Mouse (Mus musculus) testis, postnatal 14 days (tissue): Measurements from ENCODE around the gene Tfeb.
A peak's percentile ranks its signal among the peaks of the same experiment; 100 is the strongest.

ENCODE experiments used
- DNase-seq: peaks from one replicate; pipeline ENCODE4 v3.0.0; 2021; ENCODE audit warnings: low spot score

The Tfeb gene

DNA sequence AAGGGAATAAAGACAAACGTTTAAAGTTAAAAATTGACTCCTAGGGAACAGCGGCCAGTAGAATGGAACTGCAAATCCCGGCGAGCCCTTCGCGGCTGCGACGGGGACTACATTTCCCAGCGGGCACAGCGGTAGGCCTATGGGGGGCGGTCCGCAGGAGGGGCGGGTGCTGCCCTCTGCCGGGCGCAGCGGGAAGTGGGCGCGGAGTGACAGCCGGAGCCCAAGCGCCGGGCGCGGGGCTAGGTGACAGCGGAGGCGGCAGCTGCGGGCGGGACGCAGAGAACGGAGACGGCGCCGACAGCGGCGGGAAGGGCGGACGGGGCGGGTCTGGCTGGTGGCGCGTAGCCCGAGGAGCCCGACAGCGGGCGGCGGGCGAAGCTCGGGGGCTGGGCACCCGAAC lies at the start of gene Tfeb:
Gene Tfeb, plus strand, starts transcription at position 175 of the 400 bp plus-strand sequence.
- DNase-seq = peak; percentile 93

DNA sequence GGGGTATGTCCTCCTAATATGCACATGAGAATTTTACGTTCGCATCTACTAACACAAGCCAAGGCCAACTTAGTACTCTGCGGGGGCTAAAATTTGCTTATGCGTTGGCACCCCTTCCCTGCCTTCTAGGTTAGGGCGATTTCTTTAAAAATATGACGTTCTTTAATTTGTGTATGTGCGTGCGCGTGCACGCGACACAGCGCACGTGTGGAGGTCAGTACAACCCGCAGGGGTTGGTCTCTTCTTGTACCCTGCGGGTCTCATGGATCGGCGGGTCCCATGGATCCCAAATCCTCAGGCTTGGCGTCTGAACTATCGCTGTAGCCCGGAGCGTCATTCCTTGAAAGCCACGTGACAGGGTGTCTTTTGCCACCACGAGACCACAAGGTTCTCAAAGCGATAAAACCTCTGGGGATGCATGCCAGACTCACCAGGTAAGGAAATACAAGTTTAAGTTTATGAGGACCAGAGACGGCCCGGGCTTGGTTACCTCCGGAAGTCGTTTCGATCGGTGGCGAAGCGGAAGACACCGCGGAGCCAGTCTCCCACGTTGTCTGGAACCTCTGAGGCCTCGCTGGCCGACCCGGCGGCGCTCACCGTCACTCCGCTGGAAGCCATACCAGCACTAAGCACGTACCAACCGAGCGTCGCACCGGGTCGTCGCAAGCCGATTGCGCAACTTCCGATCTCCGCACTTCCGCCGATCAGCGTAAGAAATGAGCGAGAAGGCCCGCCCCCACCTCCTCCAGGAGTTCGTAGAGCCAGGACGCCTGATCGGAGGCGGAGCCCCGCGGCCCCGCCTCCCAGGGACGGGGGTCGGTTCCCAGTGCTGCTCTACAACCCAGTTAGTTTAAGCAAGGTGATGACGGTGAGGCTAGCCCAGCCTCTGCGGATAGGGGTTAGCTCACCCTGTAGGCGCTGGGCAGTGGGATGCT lies 49.2 kb upstream of the Tfeb start:
- DNase-seq = peak; percentile 93

DNA sequence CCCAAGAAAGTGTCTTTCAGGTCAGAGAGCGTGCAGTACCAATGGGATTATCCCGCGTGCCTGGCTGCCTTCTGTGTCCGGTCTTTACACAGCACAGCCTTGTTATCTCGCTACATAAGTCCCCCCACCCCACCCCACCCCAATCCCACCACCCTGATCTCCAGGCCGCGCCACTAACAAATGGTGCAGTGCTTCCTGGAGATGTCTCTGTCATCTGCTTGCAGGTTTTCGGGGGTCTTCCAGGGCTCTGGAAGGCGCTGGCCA lies 48.6 kb upstream of the Tfeb start, which contains the start of gene Tomm6:
Gene Tomm6, minus strand, starts transcription at position 43 of the 264 bp plus-strand sequence.
- DNase-seq = no peak

DNA sequence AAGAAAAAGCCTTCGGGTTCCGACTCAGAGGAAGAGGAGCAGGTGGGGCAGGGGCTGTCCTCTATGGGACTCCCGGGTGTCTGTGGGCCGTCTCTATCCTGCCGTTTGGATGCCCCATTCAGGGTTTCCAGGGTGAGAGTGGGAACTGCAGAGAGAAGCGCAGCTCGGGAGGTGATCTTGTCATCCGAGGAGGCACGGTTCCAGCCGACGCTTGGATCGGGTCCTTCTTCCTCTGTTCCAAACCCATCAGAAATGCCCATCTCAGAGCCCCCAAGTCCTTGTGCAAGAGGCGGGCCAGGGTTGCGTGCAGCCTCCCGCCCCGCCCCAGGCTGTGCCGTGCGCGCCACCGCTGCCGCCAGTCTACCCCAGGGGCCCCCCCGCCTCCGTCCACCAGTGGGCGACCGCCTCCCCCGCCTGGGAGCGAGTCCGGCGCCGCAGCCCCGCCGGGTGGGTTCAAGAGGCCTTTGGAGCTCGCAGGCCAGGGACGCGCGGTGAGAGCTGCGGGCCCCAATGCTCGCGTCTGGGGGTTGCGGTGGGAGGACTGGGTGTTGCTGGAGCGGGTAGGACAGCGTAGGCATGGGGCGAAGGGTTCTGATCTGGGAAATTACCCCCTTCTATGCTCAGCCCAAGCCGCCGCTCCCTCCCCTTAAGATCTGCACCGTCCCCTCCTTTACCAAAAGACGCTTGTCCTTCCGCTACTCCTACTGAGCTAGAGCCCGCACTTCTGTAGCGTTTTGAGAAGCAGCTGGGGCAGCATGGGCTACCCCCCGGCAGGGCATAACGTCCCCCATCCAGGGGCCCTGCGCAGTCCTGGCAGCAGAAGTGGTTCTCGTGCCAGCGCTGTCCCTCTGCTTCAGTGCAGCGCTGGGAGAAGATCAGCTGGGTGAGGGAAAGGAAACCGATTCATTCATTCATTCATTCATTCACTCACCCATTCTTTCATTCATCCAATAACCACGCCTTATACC lies 47.9 kb upstream of the Tfeb start, which contains the start of gene Frs3:
Gene Frs3, plus strand, starts transcription at position 423 of the 968 bp plus-strand sequence.
- peak; percentile 54 for DNase-seq

DNA sequence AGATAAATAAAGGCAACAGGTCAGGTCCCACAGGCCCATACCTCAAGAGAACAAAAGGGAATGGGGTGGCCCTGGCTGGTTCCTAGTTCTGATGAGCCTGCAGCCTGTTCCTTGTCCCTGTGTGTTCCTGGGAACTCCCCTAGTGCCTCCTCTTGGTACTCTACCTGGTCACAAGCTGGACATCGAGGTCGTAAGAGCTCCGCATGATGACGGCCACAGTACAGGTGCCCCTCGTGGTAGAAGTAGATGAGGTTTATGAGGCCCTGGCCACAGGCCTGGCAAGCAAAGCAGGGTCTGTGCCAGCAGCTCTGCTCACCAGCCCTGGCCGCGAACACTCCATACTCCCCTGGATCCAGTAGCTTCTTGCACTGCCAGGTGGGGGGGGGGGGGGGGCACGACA lies 46.9 kb upstream of the Tfeb start:
- no peak for DNase-seq

DNA sequence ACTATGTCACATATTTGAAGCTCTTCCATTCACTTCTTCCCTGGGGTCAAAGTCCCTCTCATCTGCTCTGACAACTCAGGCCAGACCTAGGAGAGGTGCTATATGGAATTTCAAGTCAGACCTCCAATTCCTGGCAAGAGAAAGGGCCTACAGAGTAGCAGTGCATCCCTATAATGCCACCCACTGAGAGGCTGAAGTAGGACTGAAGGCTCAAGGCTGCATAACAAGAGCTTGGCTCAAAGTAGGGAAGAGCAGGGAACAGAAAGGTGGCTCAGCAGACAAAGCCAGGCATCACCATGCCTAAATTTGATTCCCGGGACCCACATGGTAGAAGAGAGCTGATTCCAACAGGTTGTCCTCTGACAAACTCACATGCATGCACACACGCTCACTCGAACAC lies 45.2 kb upstream of the Tfeb start:
- DNase-seq = no peak

DNA sequence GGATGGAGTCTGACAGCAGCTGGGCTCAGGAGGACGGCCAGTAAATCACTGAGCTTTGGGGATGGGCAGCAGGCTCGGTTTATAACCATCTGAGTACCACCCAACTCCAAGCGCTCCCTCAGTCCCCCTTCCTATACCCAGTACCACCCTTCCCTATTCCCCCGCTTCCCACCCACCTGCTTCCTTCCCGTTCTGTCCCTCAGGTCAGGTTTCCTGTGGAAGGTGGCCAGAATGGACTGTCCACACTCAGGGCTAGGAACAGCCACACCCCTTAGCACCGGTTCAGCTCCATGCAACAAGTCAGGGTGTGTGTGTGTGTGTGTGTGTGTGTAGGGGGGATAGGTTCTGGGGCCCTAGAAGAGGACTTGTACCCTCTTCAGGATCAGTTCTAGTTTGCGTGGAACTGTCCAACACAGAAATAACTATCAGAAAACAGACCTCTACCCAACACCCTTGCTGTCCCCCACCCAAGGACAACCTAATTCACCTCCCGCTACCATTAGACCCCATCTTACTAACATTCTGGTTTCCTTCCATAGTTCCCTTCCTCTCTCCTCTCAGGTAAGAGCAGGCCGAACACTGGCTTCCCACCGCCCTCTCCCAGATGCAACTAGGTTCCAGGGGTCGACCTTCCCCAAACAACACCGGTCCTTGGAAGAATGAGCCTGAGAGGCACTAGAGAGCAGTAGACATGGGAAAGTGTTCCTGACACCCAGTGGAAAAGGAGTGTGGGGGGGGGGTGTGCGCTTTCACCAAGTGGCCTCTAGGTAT lies 43.0 kb upstream of the Tfeb start:
- DNase-seq = no peak

DNA sequence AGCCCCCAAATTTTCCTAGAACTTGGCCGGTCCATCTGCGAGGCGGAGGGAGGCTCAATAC lies 42.6 kb upstream of the Tfeb start, which contains the start of gene Gm21981:
Gene Gm21981, minus strand, starts transcription at position 14 of the 61 bp plus-strand sequence.
- no peak for DNase-seq

DNA sequence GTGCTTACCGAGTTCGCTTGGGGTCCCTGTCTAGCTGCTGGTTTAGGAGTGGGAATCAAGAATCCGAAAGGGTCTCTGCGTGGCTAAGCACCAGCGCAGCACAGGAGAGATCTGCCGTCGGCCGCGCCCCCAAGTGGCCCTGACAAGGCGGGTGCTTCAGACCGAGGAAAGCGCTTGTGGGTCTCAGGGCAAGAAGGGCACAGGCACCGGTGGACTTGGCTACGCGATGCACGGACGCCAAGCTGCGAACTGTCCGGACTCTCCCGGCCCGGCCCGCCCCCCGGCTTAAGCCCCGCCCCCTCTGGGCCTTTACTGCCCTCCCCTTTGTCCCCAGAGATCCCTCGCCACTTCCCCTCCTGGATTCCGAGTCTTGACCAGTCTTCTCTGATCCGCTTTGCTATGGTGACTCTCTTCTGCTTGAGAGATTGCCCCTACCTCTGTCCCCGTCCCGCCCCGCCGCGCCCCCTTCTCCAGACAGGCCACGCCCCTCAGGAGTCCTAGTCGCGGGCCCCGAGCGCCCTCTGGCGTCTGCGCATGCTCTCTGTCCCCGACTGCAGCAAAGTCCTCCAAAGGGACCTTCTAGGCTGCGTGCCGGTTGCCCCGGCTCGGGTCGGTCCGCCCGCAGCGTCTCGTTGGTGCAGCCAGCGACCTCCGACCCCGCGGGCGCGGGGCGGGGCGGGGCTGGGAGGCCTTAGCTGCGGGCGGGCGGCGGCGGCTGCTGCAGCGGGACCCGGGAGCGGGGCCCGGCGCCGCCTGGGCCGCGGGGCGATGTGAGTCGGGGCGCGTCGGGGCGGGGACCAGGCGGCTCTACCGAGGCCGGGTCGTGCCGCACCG lies 42.1 kb upstream of the Tfeb start, which contains the start of gene Prickle4:
Gene Prickle4, minus strand, starts transcription at position 234 of the 834 bp plus-strand sequence.
- peak; percentile 97 for DNase-seq

DNA sequence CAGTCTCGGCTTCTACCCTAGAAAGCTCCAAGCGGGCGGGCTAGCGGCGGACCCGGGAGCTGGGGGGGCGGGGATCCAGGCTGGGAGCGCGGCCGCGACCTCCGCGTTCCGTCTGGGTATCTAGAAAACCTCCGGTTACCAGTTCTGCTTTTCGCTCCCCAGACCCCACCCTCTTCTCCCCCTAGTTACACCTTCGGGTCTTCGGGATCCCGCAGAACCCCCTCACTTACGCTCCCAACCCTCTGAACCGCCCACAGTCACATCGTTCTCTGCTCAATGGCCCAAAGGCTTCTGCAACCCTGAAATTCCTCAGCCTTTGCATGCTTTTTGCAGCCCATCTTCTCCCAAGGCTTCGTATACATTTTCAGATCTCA lies 41.5 kb upstream of the Tfeb start:
- no peak for DNase-seq

DNA sequence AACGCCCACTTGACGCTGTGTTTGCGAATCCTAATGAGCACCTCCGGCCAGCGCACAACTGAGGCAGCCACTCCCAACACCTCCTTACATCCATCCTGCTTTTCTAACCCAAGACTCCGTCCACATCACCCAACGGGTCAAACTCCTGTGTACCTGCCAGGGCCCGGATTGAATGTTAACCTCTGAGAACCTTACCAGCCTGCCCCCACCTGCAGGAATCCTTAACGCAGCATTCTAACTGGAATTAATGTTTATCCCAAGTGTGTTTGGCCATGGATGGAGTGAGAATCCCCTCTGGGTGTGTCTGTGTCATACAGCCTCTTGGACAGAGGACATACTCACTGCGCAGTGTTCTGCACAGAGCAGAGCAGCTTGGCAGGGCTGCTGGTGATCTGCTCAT lies 38.7 kb upstream of the Tfeb start:
- DNase-seq = no peak

DNA sequence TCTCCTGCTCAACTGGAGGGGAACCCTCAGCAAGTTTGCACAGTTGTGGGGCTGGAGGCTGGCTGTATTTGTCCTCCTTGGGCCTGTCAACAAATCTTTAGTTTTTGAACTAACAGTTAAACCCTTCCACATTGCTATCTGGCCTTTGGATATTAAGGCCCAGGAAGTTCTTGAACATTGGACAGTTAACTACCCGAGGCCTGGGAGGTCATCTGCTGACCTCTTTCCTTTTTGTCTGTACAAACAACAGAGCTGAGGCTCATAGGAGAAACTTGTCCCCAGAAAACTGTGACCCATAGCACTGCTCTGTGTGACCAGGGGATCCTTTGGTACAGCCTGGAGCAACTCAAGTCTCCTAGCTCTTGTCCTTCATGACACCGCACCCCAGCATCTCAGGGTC lies 37.8 kb upstream of the Tfeb start:
- no peak for DNase-seq

DNA sequence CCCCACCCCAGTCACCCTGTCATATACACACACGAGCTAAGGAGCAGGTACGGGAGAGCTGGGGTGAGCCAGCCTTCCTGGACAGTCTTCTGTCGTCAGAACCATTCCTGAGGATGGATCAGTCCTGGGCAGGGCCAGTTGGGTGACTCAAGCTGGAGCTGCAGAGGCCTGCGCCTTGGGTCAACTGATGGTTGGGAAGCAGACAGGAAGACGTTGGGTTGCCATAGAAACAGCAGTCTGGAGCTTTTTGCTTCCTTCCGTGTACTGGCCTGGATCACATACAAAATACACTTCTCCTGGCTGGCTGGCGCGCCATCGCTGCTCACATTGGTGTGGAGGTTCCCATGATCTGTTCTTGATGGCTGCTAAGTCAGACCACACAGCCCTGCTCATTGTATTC lies 35.0 kb upstream of the Tfeb start:
- DNase-seq = no peak

DNA sequence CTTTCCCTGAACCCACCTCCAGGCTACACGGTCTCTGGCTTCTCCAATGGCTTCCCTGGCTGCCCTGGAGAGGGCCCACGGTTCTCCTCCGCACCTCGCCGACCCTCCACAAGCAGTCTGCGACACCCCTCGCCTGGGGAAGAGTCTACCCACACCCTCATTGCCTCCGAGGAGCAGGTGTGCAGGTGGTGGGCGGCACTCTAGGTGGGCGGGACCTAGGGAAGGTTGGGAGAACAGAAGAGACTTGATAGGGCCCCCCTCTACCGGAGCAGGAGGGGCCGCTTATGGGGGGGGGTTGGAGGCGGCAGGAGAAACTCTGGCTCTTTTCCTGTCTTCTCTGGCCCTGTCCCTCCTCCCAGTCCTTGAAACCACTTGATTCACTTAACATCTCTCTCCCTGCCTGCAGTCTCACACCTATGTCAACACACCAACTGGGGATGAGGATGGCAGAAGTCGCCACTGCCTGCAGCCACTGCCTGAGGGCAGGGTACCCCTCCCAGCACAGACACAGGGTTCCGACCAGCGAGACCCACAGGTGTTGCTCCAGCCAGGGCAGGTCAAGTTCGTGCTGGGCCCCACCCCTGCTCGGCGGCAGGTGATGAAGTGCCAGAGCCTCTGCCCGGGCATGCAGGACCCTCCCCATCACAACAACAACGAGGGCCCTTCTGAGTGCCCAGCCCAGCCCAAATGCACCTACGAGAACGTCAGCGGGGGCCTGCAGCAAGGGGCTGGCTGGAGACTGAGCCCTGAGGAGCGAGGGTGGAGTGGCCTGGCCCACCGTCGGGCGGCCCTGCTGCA lies 34.1 kb upstream of the Tfeb start:
- no peak for DNase-seq

DNA sequence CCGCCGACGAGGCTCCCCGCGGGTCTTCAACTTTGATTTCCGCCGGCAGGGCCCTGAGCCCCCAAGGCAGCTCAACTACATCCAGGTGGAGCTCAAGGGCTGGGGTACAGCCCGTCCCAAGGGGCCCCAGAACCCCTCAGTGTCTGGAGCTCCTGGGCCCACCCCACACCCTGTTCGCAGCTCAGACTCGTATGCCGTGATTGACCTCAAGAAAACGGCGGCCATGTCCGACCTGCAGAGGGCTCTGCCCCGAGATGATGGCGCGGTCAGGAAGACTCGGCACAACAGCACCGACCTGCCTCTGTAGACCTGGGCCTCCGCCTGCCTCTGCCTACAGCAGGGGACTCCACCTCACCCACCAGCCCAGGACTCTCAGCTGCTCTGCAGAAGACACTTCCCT lies 33.3 kb upstream of the Tfeb start:
- no peak for DNase-seq

DNA sequence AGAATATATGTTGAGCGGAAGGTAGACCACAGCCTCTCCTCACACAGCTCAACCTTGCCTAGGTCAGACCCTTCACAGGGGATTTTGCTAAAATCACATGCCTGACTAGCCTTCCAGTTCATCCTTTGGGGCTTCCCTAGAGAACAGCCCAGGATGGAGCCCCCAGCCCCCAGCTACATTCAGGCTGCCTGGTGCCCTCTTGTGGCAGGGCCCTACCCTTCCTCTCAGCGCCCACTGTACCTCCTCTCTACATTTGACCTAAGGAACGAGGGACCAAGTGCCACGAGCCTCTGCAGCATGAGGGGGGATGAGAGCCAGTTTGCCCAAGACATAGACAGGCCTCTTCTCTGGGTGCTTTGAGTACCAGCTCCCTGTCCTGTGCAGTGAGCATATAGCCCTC lies 32.1 kb upstream of the Tfeb start:
- DNase-seq = no peak

DNA sequence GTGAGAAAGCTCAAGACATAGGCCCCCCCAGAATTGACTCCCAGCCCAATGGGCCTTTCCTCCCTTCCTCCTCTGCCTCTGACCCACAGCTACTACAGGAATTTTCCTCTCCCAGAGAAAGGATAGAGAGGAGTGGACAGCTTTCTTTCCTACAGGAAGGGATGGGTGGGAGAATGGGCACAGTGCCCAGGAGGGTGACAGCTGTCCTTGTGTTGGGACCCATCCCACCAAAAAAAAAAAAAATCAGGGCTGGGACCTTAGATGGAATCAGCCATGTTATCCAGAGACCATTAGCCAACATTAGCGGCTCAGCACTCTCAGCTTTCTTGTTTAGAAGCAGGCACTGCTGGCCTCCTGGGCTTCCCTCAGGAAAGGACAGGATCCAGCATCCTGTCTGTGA lies 30.6 kb upstream of the Tfeb start:
- DNase-seq = no peak

DNA sequence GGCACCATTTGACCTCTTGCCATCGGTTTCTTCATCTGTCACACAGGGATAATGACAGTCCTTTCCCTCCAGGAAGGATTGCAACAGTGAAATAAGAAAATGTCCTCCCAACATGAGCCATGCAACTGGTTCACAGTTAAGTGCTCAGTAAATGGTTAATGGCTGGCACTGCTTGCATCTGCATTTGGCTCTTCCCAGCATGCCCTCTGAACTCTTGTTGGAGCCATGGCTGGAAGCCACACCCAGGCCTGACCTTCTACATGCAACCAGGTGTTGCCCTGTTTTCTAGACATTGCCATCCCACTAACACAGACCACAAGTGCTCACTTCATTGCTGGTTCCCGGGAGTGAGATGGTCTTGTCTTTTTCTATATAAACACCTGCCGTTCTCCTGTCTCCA lies 28.9 kb upstream of the Tfeb start:
- no peak for DNase-seq

DNA sequence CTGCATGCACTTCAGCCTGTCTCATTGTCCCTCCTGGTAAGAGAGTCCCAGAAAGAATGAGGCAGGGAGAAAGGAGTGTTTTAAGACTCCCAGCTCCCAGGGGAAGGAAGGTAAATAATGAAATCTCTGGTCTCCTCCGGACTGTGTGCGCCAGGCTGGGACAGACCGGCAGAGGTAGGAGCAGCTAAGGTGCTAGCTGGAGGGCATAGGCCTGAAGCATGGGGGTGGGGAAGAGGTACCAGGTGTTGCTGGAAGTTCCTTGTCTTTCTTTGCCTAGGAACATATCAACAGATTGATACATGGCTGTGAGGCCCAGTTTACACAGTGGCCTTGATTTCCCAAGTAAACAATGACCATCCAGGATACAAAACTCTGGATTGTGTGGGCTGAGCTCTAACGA lies 27.9 kb upstream of the Tfeb start:
- no peak for DNase-seq

DNA sequence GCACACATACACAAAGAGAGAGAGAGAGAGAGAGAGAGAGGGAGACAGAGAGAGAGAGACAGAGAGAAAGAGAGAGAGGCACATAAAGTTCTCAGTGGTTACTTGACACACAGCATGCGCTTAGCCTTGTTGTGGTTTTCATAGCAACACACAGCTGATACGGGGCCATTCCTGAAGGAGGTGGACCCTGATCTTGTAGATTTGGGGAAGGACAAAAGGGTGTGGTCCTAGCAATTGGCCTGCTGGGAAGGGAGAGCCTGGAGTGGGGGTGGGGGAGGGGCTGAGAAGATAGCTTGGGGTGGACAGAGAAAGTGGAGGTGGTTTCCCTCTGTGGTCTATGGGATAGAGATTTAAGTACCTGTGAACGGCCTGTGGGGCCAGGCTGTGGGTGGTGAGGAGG lies 26.8 kb upstream of the Tfeb start:
- no peak for DNase-seq

DNA sequence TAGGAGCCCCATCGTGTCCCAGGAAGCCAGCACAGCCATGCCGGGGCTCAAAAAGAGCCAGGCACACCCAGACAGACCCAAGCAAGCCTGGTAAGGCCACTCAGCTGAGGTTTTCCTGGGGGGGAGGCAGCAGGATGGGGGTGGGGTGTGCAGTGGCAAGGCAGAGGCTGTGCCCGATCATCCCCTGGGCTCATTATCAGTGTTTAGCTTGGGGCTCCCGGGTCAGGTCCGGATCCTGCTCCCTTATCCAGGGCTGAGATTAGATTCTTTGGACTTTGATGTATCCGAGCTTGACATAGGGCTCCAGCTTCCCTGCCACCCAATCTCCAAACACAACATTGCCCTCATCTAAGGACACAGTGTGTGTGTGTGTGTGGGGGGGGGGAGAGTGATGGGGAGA lies 24.9 kb upstream of the Tfeb start:
- DNase-seq = no peak
